Mouse (Mus musculus) cortical plate, adult 2 months (tissue): Measurements from ENCODE around the gene Cfap20.

Experiments
- CTCF ChIP-seq: fragments of 200-500 bp; IDR thresholded peaks from 2 replicates; pipeline ENCODE4 v1.5.1; 2011; ENCODE audit warnings: mild to moderate bottlenecking, control low read depth, low read length; ENCODE audit not compliant: insufficient read depth; ENCODE audit errors: extremely low read depth
- POLR2A ChIP-seq: fragments of 200-500 bp; IDR thresholded peaks from 2 replicates; pipeline ENCODE4 v1.6.1; 2011; ENCODE audit warnings: mild to moderate bottlenecking, low read length, control low read depth; ENCODE audit not compliant: insufficient read depth; ENCODE audit errors: extremely low read depth

DNA sequence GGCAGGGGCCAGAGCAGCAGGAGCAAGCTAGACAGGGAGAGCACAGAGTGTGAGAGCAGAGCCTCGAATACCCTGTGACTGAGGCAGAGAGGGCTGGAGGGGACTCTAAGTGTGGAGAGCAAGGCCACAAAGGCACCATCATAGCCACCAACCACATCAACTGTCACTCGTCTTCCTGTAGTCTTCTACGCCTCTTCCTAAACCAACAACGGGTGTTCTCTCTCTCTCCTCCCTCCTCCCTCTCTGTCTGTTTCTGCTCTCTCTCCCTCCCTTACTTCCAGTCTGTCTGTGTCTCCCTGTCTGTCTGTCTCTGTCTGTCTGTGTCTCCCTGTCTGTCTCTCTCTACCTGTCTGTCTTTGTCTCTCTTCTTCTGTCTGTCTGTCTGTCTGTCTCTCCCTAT, 44.4 kb downstream of the Cfap20 start:
- TF ChIP-seq CTCF, result no peak
- TF ChIP-seq POLR2A, result no peak
